Mouse (Mus musculus) inflammation-experienced regulatory T-cells (primary cell): Measurements from ENCODE around the gene Cdh7. TPM values are rescaled to one million over a fixed set of nuclear protein-coding genes. Genes with fewer than 3 reads are reported as not detected.

ENCODE experiments used
- polyA plus RNA-seq, 2 experiments: library from polyadenylated mRNA; unstranded; fragments of 100-300 nt; shearing (Covaris generic); gene quantifications; one replicate each; pipeline ENCODE4 v1.2.1; 2017

Cdh7 gene
- under 1 TPM; 0.20 to 0.62 TPM for polyA plus RNA-seq

DNA sequence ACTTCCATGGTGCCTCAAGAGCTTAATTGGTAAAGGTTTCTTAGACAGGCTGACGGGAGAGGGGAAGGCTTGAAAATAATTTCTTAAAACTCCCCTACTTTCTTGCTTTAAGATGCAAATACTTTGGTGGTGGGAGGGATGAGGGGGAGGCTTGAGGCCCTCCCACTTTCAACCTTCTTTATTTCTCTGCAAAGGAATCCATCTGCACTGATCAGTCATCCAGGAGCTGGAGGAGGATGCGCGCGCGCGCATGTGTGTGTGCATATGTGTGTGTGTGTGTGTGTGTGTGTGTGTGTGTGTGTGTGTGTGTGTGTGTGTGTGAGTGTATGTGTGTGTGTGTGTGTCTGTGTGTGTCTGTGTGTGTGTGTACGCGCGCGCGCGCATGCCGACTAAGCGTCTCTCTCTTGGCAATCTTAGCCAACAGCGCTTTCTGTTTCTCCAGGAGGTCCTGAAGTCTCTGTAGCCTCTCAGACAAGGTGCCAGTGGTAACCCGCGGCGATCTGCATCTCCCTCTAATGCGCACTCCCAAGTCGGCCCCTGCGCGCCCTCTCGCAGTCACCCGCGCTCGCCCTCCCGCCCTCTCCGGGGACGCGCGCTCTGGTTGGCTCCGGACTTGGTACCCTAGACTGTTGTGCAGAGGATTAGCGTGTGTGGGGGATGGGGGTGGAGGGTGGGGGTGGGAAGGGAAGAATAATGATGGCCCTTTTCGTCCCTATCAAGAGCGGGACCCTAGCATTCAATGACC, at the start of gene Cdh7:
Gene Cdh7 (plus strand): TSS at position 368 of the 745 bp plus-strand sequence.

